Mouse (Mus musculus): ENCODE results near the gene Plagl2.
A peak's percentile ranks its signal among the peaks of the same experiment; 100 is the strongest.

The Plagl2 gene

GRCm38 (mm10) chr2:153191242-153191641 is 50.0 kb downstream of the Plagl2 start:
- DNase-seq (ENCODE audit: low read depth, low spot score) = peak; percentile 33

- DNase-seq (ENCODE audit: low read depth, low spot score) = no peak
Observed at GRCm38 (mm10) chr2:153187848-153188247, 53.4 kb downstream of the Plagl2 start.

- DNase-seq (ENCODE audit: low read depth, low spot score) = peak; percentile 61
Observed at GRCm38 (mm10) chr2:153186176-153186591, 55.0 kb downstream of the Plagl2 start.

GRCm38 (mm10) chr2:153179961-153180360 is 61.3 kb downstream of the Plagl2 start:
- no peak for DNase-seq (ENCODE audit: low read depth, low spot score)

- peak; percentile 38 for DNase-seq (ENCODE audit: low read depth, low spot score)
Observed at GRCm38 (mm10) chr2:153179126-153179860, 61.9 kb downstream of the Plagl2 start.

Measured in telencephalon, adult 2 months (tissue).